Mouse (Mus musculus) CH12.LX (cell line): Measurements from ENCODE around the gene Stard8.

Experiments
- BHLHE40 ChIP-seq: IDR thresholded peaks from 2 replicates; pipeline ENCODE4 v1.6.1; 2011; ENCODE audit warnings: mild to moderate bottlenecking, low read depth, low read length, improper control_type of control experiment
- CTCF ChIP-seq, 2 experiments: IDR thresholded peaks in 1 of 2; conservative IDR thresholded peaks in 1 of 2; 2 replicates each; pipeline ENCODE4 v1.5.1; 2011 to 2012; ENCODE audit warnings: low read depth in 2 of 2, low read length in 2 of 2, improper control_type of control experiment in 1 of 2, inconsistent platforms in 1 of 2, mild to moderate bottlenecking in 1 of 2, moderate library complexity in 1 of 2
- EP300 ChIP-seq: IDR thresholded peaks from 2 replicates; pipeline ENCODE4 v1.6.1; 2011; ENCODE audit warnings: low read length, improper control_type of control experiment
- HCFC1 ChIP-seq: IDR thresholded peaks from 2 replicates; pipeline ENCODE4 v1.6.1; 2012; ENCODE audit warnings: low read depth, mild to moderate bottlenecking, inconsistent platforms, low read length, improper control_type of control experiment
- MEF2A ChIP-seq: IDR thresholded peaks from 2 replicates; pipeline ENCODE4 v1.6.1; 2014; ENCODE audit warnings: low read depth, mild to moderate bottlenecking, inconsistent platforms, low read length, improper control_type of control experiment, borderline replicate concordance
- MXI1 ChIP-seq: IDR thresholded peaks from 2 replicates; pipeline ENCODE4 v1.6.1; 2011; ENCODE audit warnings: mild to moderate bottlenecking, low read depth, low read length, improper control_type of control experiment
- POLR2A ChIP-seq: IDR thresholded peaks from 2 replicates; pipeline ENCODE4 v1.6.1; 2011; ENCODE audit warnings: low read depth, mild to moderate bottlenecking, improper control_type of control experiment, low read length
- POLR2AphosphoS2 ChIP-seq: IDR thresholded peaks from 2 replicates; pipeline ENCODE4 v1.6.1; 2011; ENCODE audit warnings: low read depth, low read length, improper control_type of control experiment

DNA sequence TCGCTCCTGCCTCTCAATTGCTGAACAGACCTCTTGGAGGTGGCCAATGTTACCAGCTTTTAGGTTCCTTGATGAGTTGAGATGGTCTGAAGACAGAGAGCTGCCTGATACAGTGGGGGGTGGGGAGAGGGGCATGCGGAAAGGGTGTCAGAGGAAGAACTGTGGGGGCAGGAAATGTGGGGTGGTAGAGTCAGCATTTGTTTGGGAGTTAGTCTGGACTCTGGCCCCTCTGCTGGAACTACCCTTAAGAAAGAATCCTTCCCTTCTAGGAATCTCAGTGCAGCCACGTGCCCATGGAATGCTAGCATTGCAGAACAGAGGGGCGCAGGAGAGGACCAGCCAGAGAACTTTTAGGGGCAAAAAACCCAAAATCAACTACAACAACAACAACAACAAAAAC, 16.3 kb downstream of the Stard8 start:
- TF ChIP-seq CTCF (conservative IDR thresholded peaks at IDR 0.05 in 1 of 2, IDR thresholded peaks at IDR 0.05 in 1 of 2; ENCODE audit: low read depth in 2 of 2, low read length in 2 of 2) (no peak), POLR2AphosphoS2 (no peak), MXI1 (no peak), HCFC1 (no peak), EP300 (no peak), POLR2A (no peak), MEF2A (no peak), BHLHE40 (no peak)
